21 mouse cellular contexts compared by ENCODE assay signal in the genomic region with DNA sequence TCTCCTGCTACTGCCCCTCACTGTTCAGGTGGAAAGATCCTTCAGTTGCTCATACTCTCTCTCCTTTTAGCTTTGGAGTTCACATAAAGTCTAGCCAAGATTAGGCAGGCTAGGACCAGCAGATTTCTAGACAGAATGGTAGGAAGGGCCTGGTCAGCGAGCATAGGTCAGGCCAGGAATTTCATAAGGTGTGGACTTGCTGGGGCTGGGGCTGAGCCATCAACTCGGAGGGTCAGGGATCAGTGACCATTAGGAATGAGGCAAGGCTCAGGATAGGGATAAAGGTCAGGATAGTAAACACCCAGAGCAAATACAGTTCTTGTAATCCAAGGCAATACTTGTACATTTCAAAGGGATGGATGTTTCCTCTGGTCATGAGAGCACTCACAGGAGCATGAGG. TPM values are rescaled to one million over a fixed set of nuclear protein-coding genes. Genes with fewer than 3 reads are reported as not detected.
DNase-seq lines count a peak whose midpoint lies in the region; ATAC-seq and TF ChIP-seq lines count a peak whose summit lies in the region.
"Had no signal": no experiment of that assay in that cellular context is flagged by ENCODE, and none has a peak within 500 bp of the region (broad histone marks: within the 10 kb centered on the region; RNA-seq: fewer than 3 reads in every experiment).

No protein-coding gene starts in this region.

- H3K4me1 ChIP-seq in kidney, postnatal 0 days (replicated peaks; ENCODE audit: insufficient read depth, low read length): no peaks in the 10 kb centered on the region
- H3K4me1 ChIP-seq in liver, embryonic 11.5 days (replicated peaks; ENCODE audit: control insufficient read depth, insufficient read depth, low read length): no peaks in the 10 kb centered on the region
- H3K4me1 ChIP-seq in small intestine, adult 2 months (ENCODE audit: control insufficient read depth, insufficient read depth, insufficient read length, low read length): peaks cover 21% of the 10 kb centered on the region
- H3K4me1 ChIP-seq: forebrain, embryonic 10.5 days; hindbrain, embryonic 10.5 days; limb, embryonic 13.5 days; midbrain, embryonic 12.5 days had no signal

- 47% methylated on average over 2 of the region's 2 CpGs for WGBS in kidney, postnatal 0 days
- 48% methylated on average over 2 of the region's 2 CpGs for WGBS in liver, embryonic 11.5 days
- 37% methylated on average over 2 of the region's 2 CpGs for WGBS in small intestine, adult 2 months

- DNase-seq in kidney, adult 8-10 months: peak; percentile 73 to 86
- DNase-seq in kidney, postnatal 0 days (ENCODE audit: low spot score): peak; percentile 28
- no peak for DNase-seq in liver, embryonic 11.5 days (ENCODE audit: low spot score)
- DNase-seq in testis, postnatal 14 days (ENCODE audit: low spot score): no peak
- no peak for DNase-seq in layer of hippocampus, adult 2 months (ENCODE audit: low spot score in 2 of 2)
- DNase-seq: adrenal gland, adult 2 months; cerebellum, adult 8-10 months; gastrocnemius, postnatal 25 days; thymus, postnatal 25 days had no signal

- no peak for TF ChIP-seq CTCF in kidney, postnatal 0 days (IDR thresholded peaks at IDR 0.05; ENCODE audit: low read depth)
- no peak for TF ChIP-seq CTCF in small intestine, adult 2 months (IDR thresholded peaks at IDR 0.05; ENCODE audit: extremely low read depth, insufficient read length, insufficient replicate concordance, low read depth, low read length)
- TF ChIP-seq CTCF in layer of hippocampus, adult 2 months (conservative IDR thresholded peaks at IDR 0.05): no peak

- TF ChIP-seq POLR2A in small intestine, adult 2 months (IDR thresholded peaks at IDR 0.05; ENCODE audit: low read depth, low read length): no peak

- no peak overlapping the region for H3K9ac ChIP-seq in kidney, postnatal 0 days (ENCODE audit: low read depth, low read length)
- no peak overlapping the region for H3K9ac ChIP-seq in liver, embryonic 11.5 days (ENCODE audit: low read depth, low read length)
- H3K9ac ChIP-seq: limb, embryonic 13.5 days; midbrain, embryonic 12.5 days had no signal

- H3K27me3 ChIP-seq in kidney, postnatal 0 days (ENCODE audit: insufficient read depth, low read length): no peaks in the 10 kb centered on the region
- no peaks in the 10 kb centered on the region for H3K27me3 ChIP-seq in liver, embryonic 11.5 days (replicated peaks; ENCODE audit: control insufficient read depth, insufficient read depth, low read length)
- H3K27me3 ChIP-seq in small intestine, adult 2 months (ENCODE audit: control insufficient read depth, insufficient read depth, low read length): no peaks in the 10 kb centered on the region
- H3K27me3 ChIP-seq: limb, embryonic 13.5 days; midbrain, embryonic 12.5 days had no signal

- H3K36me3 ChIP-seq in kidney, postnatal 0 days (ENCODE audit: insufficient read depth, low read length): no peaks in the 10 kb centered on the region
- no peaks in the 10 kb centered on the region for H3K36me3 ChIP-seq in liver, embryonic 11.5 days (ENCODE audit: control insufficient read depth, insufficient read depth, low read length)
- no peaks in the 10 kb centered on the region for H3K36me3 ChIP-seq in small intestine, adult 2 months (ENCODE audit: control insufficient read depth, insufficient read depth, low read length)
- H3K36me3 ChIP-seq: forebrain, embryonic 10.5 days; hindbrain, embryonic 10.5 days; limb, embryonic 13.5 days; midbrain, embryonic 12.5 days had no signal

- H3K4me2 ChIP-seq in kidney, postnatal 0 days (ENCODE audit: low read length): no peak overlapping the region
- no peak overlapping the region for H3K4me2 ChIP-seq in liver, embryonic 11.5 days
- H3K4me2 ChIP-seq: limb, embryonic 13.5 days; midbrain, embryonic 12.5 days had no signal

- no peak overlapping the region for H3K4me3 ChIP-seq in kidney, postnatal 0 days (replicated peaks; ENCODE audit: low read depth, low read length)
- H3K4me3 ChIP-seq in liver, embryonic 11.5 days (ENCODE audit: low read depth, low read length): no peak overlapping the region
- H3K4me3 ChIP-seq in small intestine, adult 2 months (ENCODE audit: low read depth, low read length): no peak overlapping the region
- H3K4me3 ChIP-seq in layer of hippocampus, adult 2 months: no peak overlapping the region
- H3K4me3 ChIP-seq: forebrain, embryonic 10.5 days; hindbrain, embryonic 10.5 days; limb, embryonic 13.5 days; midbrain, embryonic 12.5 days had no signal

- peak; percentile 93 for ATAC-seq in kidney, postnatal 0 days (replicated peaks; ENCODE audit: low FRiP score, low read depth)
- peak; percentile 72 for ATAC-seq in liver, embryonic 11.5 days (replicated peaks; ENCODE audit: low FRiP score)
- ATAC-seq in granulocyte monocyte progenitor cell, adult 5-6 weeks (replicated peaks; ENCODE audit: poor library complexity, severe bottlenecking): no peak

- no peaks in the 10 kb centered on the region for H3K9me3 ChIP-seq in kidney, postnatal 0 days (replicated peaks; ENCODE audit: low read length)
- no peaks in the 10 kb centered on the region for H3K9me3 ChIP-seq in liver, embryonic 11.5 days (ENCODE audit: control insufficient read depth, low read length)
- H3K9me3 ChIP-seq: forebrain, embryonic 10.5 days; hindbrain, embryonic 10.5 days; limb, embryonic 13.5 days; midbrain, embryonic 12.5 days had no signal

- no peak overlapping the region; the same call in 1 of the 2 replicates for H3K27ac ChIP-seq in kidney, postnatal 0 days
- no peak overlapping the region for H3K27ac ChIP-seq in liver, embryonic 11.5 days (ENCODE audit: low read depth, low read length)
- H3K27ac ChIP-seq in small intestine, adult 2 months (ENCODE audit: insufficient read depth, low read depth, low read length): peak overlapping the region; percentile 50
- H3K27ac ChIP-seq in layer of hippocampus, adult 2 months: no peak overlapping the region
- H3K27ac ChIP-seq: forebrain, embryonic 10.5 days; hindbrain, embryonic 10.5 days; limb, embryonic 13.5 days; midbrain, embryonic 12.5 days had no signal

RNA-seq across cellular contexts. Expression of a gene that starts 4.2 kb away (rescaled TPM):
- 59.9 and 69.3 TPM in 2 replicates for polyA plus RNA-seq in kidney, postnatal 0 days (2015; fragmentation: Nextera tagmentation; extraction: Ambion mirVana)
- polyA plus RNA-seq in liver, embryonic 11.5 days (2014; fragmentation: Nextera tagmentation; extraction: Ambion mirVana): not detected in 2 replicates
- polyA plus RNA-seq in small intestine, adult 2 months (2012; rRNA removed): 27.6 and 32.2 TPM in 2 replicates
- total RNA-seq in granulocyte monocyte progenitor cell, adult 5-6 weeks (2014; fragmentation: Nextera tagmentation): not detected in 2 replicates
- not detected in 2 replicates for total RNA-seq in granulocyte monocyte progenitor cell, adult 5-6 weeks (2017)
- total RNA-seq in layer of hippocampus, adult 2 months (2021): not detected
- total RNA-seq: layer of hippocampus, postnatal 14 days; left cerebral cortex, postnatal 10 days; monocyte, adult 5-6 weeks had no signal
- polyA plus RNA-seq: forebrain, embryonic 10.5 days; heart, postnatal 0 days; hindbrain, embryonic 10.5 days; midbrain, embryonic 12.5 days; neural tube, embryonic 11.5 days had no signal

RNA-seq across cellular contexts. Expression of a gene that starts 24.3 kb away (rescaled TPM):
- not detected in 2 replicates for polyA plus RNA-seq in kidney, postnatal 0 days (2015; fragmentation: Nextera tagmentation; extraction: Ambion mirVana)
- not detected in 2 replicates for polyA plus RNA-seq in liver, embryonic 11.5 days (2014; fragmentation: Nextera tagmentation; extraction: Ambion mirVana)
- polyA plus RNA-seq in small intestine, adult 2 months (2012; rRNA removed): not detected in 2 replicates
- not detected in 2 replicates for total RNA-seq in granulocyte monocyte progenitor cell, adult 5-6 weeks (2014; fragmentation: Nextera tagmentation)
- total RNA-seq in granulocyte monocyte progenitor cell, adult 5-6 weeks (2017): not detected in 2 replicates
- total RNA-seq in layer of hippocampus, adult 2 months (2021): not detected
- total RNA-seq: adrenal gland, adult 2 months; gastrocnemius, postnatal 25 days; layer of hippocampus, postnatal 14 days; left cerebral cortex, postnatal 10 days; monocyte, adult 5-6 weeks had no signal
- polyA plus RNA-seq: adrenal gland, adult 2 months; forebrain, embryonic 10.5 days; heart, postnatal 0 days; hindbrain, embryonic 10.5 days; limb, embryonic 13.5 days; lung, embryonic 16.5 days; midbrain, embryonic 12.5 days; neural tube, embryonic 11.5 days had no signal

RNA-seq across cellular contexts. Expression of a gene that starts 31.3 kb away (rescaled TPM):
- 3.8 TPM in 2 replicates for polyA plus RNA-seq in kidney, postnatal 0 days (2015; fragmentation: Nextera tagmentation; extraction: Ambion mirVana)
- 0.14 and 0.21 TPM in 2 replicates for polyA plus RNA-seq in liver, embryonic 11.5 days (2014; fragmentation: Nextera tagmentation; extraction: Ambion mirVana)
- polyA plus RNA-seq in small intestine, adult 2 months (2012; rRNA removed): 8.4 and 14.6 TPM in 2 replicates
- not detected in 2 replicates for total RNA-seq in granulocyte monocyte progenitor cell, adult 5-6 weeks (2014; fragmentation: Nextera tagmentation)
- total RNA-seq in granulocyte monocyte progenitor cell, adult 5-6 weeks (2017): not detected in 2 replicates
- total RNA-seq in layer of hippocampus, adult 2 months (2021): 10 to 100 TPM; 39.5 to 42.9 TPM

RNA-seq across cellular contexts. Expression of a gene that starts 41.1 kb away (rescaled TPM):
- 272 and 276 TPM in 2 replicates for polyA plus RNA-seq in kidney, postnatal 0 days (2015; fragmentation: Nextera tagmentation; extraction: Ambion mirVana)
- polyA plus RNA-seq in liver, embryonic 11.5 days (2014; fragmentation: Nextera tagmentation; extraction: Ambion mirVana): 128 and 140 TPM in 2 replicates
- polyA plus RNA-seq in small intestine, adult 2 months (2012; rRNA removed): 88.8 and 147 TPM in 2 replicates
- total RNA-seq in granulocyte monocyte progenitor cell, adult 5-6 weeks (2014; fragmentation: Nextera tagmentation): 124 and 140 TPM in 2 replicates
- 71.3 and 86.4 TPM in 2 replicates for total RNA-seq in granulocyte monocyte progenitor cell, adult 5-6 weeks (2017)
- total RNA-seq in layer of hippocampus, adult 2 months (2021): 100 to 1,000 TPM in 1 of 2 experiments, 10 to 100 TPM in 1; 88.5 to 102 TPM

RNA-seq across cellular contexts. Expression of a gene that starts 42.3 kb away (rescaled TPM):
- 12.9 and 15.0 TPM in 2 replicates for polyA plus RNA-seq in kidney, postnatal 0 days (2015; fragmentation: Nextera tagmentation; extraction: Ambion mirVana)
- 11.1 and 13.1 TPM in 2 replicates for polyA plus RNA-seq in liver, embryonic 11.5 days (2014; fragmentation: Nextera tagmentation; extraction: Ambion mirVana)
- polyA plus RNA-seq in small intestine, adult 2 months (2012; rRNA removed): 20.2 and 30.3 TPM in 2 replicates
- 2.0 and 9.5 TPM in 2 replicates for total RNA-seq in granulocyte monocyte progenitor cell, adult 5-6 weeks (2014; fragmentation: Nextera tagmentation)
- total RNA-seq in granulocyte monocyte progenitor cell, adult 5-6 weeks (2017): 2.4 TPM in 1 of 2 replicates, not detected in the other
- 1 to 10 TPM; 4.3 to 8.4 TPM for total RNA-seq in layer of hippocampus, adult 2 months (2021)

Comparison
In these comparisons a context has a peak if more than half of its experiments do, and no peak if none do; other contexts are left out.
1. DNase-seq: peak in kidney, adult 8-10 months (2 of 2) and kidney, postnatal 0 days (single experiment); none in liver, embryonic 11.5 days (single experiment), testis, postnatal 14 days (single experiment) and layer of hippocampus, adult 2 months (0 of 2).
2. RNA of a gene that starts 4.2 kb away (polyA plus RNA-seq): 59.9 to 69.3 TPM in kidney, postnatal 0 days and 27.6 to 32.2 TPM in small intestine, adult 2 months; not detected in liver, embryonic 11.5 days; every median in the first group is over 10 times any median in the second.